Mouse (Mus musculus): ENCODE measurements around the gene Pkmyt1. TPM values are rescaled to one million over a fixed set of nuclear protein-coding genes. Genes with fewer than 3 reads are reported as not detected.

Gene Pkmyt1
- total RNA-seq, 2 experiments from 2014 or later: 3.7 to 4.0 TPM

- no peak for DNase-seq (ENCODE audit: low spot score in 2 of 2)
Observed at GRCm38 (mm10) chr17:23783352-23783751, 57.2 kb downstream of the Pkmyt1 start.

GRCm38 (mm10) chr17:23785561-23786471 is 59.7 kb downstream of the Pkmyt1 start, which contains the start of gene Flywch2:
Gene Flywch2, minus strand, starts transcription at chr17:23786081.
- peak; percentile 85 to 95 for DNase-seq (ENCODE audit: low spot score in 2 of 2)

Other genes with a start within 250 kb of the Pkmyt1 start
- gene Vmn2r117, start 246.6 kb upstream of the Pkmyt1 start, total RNA-seq (2021): not detected
- gene Zfp213, start 162.1 kb upstream of the Pkmyt1 start, total RNA-seq (2021): 1 to 10 TPM; 4.6 to 6.5 TPM
- 10 to 100 TPM; 29.8 to 30.1 TPM for gene Zfp13, start 126.8 kb upstream of the Pkmyt1 start, total RNA-seq (2021)
- under 1 TPM in 1 of 2 experiments, not detected in 1; 0.36 TPM for gene Zscan10, start 125.5 kb upstream of the Pkmyt1 start, total RNA-seq (2021)
- under 1 TPM; 0.85 to 0.86 TPM for gene Mmp25, start 81.1 kb upstream of the Pkmyt1 start, total RNA-seq (2021)
- not detected for gene Bicdl2, start 65.8 kb upstream of the Pkmyt1 start, total RNA-seq (2021)
- gene Hcfc1r1, start 52.7 kb upstream of the Pkmyt1 start, total RNA-seq (2021): 100 to 1,000 TPM; 127 to 131 TPM
- 10 to 100 TPM in 1 of 2 experiments, 1 to 10 TPM in 1; 9.5 to 12.2 TPM for gene Thoc6, start 52.5 kb upstream of the Pkmyt1 start, total RNA-seq (2021)
- gene Tnfrsf12a, start 48.9 kb upstream of the Pkmyt1 start, total RNA-seq (2021): 10 to 100 TPM in 1 of 2 experiments, 1 to 10 TPM in 1; 9.5 to 10.1 TPM
- not detected for gene Cldn6, start 47.1 kb upstream of the Pkmyt1 start, total RNA-seq (2021)
- 1 to 10 TPM in 1 of 2 experiments, under 1 TPM in 1; 0.69 to 1.1 TPM for gene Cldn9, start 42.3 kb upstream of the Pkmyt1 start, total RNA-seq (2021)
- under 1 TPM; 0.14 to 0.16 TPM for gene 1520401A03Rik, start 3.6 kb upstream of the Pkmyt1 start, total RNA-seq (2021)
- 10 to 100 TPM; 49.7 to 52.8 TPM for gene Paqr4, start 14.5 kb downstream of the Pkmyt1 start, total RNA-seq (2021)
- under 1 TPM; 0.17 to 0.21 TPM for gene Kremen2, start 19.5 kb downstream of the Pkmyt1 start, total RNA-seq (2021)
- gene Flywch1, start 45.3 kb downstream of the Pkmyt1 start, total RNA-seq (2021): 100 to 1,000 TPM; 159 to 169 TPM
- gene Flywch2, start 59.7 kb downstream of the Pkmyt1 start, total RNA-seq (2021): 10 to 100 TPM; 24.5 to 25.3 TPM
- gene Srrm2, start 64.2 kb downstream of the Pkmyt1 start, total RNA-seq (2021): 100 to 1,000 TPM; 502 to 591 TPM
- gene Elob, start 102.8 kb downstream of the Pkmyt1 start, total RNA-seq (2021): 100 to 1,000 TPM; 363 to 365 TPM
- not detected for gene Prss33, start 109.7 kb downstream of the Pkmyt1 start, total RNA-seq (2021)
- gene Prss32, start 117.5 kb downstream of the Pkmyt1 start, total RNA-seq (2021): under 1 TPM in 1 of 2 experiments, not detected in 1; 0.29 TPM
- gene Prss41, start 117.8 kb downstream of the Pkmyt1 start, total RNA-seq (2021): 1 to 10 TPM; 1.8 to 2.0 TPM
- gene Prss21, start 141.7 kb downstream of the Pkmyt1 start, total RNA-seq (2021): not detected
- not detected for gene Dcpp1, start 154.5 kb downstream of the Pkmyt1 start, total RNA-seq (2021)
- not detected for gene Dcpp2, start 154.5 kb downstream of the Pkmyt1 start, total RNA-seq (2021)
- not detected for gene Dcpp3, start 191.1 kb downstream of the Pkmyt1 start, total RNA-seq (2021)
- not detected for gene Sbp, start 215.3 kb downstream of the Pkmyt1 start, total RNA-seq (2021)
- not detected for gene Sbpl, start 228.9 kb downstream of the Pkmyt1 start, total RNA-seq (2021)